Mouse (Mus musculus) effector memory CD4-positive, alpha-beta T cell, adult 5 months (primary cell): ENCODE results near the gene Pilrb1. TPM values are rescaled to one million over a fixed set of nuclear protein-coding genes. Genes with fewer than 3 reads are reported as not detected.

Experiments
- polyA plus RNA-seq: library from polyadenylated mRNA; unstranded; fragments of 100-300 nt; shearing (Covaris generic); gene quantifications from one replicate; pipeline ENCODE4 v1.2.1, GENCODE M21; 2017

The Pilrb1 gene
- not detected for polyA plus RNA-seq

DNA sequence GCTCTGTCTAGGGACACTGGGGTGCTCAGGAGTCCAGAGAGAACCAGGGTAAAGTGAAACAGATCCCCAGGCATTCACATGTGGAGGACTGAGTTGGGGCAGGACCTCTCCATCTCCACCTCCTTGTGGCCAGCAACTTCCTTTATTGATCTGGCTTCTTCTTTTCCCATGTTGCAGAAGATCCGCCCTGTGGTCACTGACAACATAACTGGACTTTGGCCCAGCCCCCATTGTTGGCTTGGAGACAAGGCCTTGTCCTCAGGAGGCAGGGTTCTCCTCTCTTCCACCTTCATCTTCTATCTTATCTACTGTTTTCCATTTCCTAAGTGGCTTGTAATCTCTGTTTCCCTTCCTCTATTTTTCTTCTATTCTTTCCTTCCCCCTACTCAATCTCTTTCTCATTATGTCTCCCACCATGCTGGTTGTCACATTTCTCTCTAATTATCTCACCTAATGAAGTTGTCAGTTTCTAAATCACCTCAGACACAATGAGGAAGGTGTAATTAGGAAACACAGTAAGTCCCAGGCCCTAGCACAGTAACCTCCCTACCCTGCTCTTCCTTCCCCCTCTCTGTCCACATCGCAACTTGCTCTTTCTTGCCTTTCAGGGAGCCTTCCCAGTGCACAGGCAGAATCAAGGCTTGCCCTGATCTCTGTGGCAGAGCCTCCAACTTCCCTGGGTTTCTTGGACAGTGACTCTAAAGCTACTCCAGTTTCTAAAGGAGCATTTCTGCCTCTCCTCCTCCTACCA is at the start of gene Pilrb1:
Gene Pilrb1 (minus strand): TSS at position 147 of the 751 bp plus-strand sequence.

GRCm38 (mm10) chr5:137871644-137872380 is 13.9 kb upstream of the Pilrb1 start, which contains the start of gene Pilrb2:
Pilrb2 (minus strand) TSS chr5:137871815.

DNA sequence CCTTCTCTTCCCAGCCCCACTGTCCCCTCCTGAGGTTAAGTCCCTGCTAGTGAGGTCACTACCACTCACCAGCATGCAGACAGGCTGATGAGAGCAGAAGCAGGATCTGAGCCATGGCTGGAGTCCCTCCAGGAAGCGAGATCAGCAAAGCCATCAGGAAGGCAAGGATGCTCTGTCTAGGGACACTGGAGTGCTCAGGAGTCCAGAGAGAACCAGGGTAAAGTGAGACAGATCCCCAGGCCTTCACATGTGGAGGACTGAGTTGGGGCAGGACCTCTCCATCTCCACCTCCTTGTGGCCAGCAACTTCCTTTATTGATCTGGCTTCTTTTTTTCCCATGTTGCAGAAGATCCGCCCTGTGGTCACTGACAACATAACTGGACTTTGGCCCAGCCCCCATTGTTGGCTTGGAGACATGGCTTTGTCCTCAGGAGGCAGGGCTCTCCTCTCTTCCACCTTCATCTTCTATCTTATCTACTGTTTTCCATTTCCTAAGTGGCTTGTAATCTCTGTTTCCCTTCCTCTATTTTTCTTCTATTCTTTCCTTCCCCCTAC is 21.9 kb downstream of the Pilrb1 start, which contains the start of gene Pilra:
Gene Pilra (minus strand): TSS at position 316 of the 555 bp plus-strand sequence.

Other genes with a start within 250 kb of the Pilrb1 start
- 0.59 TPM for gene Pcolce, start 244.3 kb downstream of the Pilrb1 start, polyA plus RNA-seq
- not detected for gene Fbxo24, start 229.1 kb downstream of the Pilrb1 start, polyA plus RNA-seq
- 214 TPM for gene Lrch4, start 229.0 kb downstream of the Pilrb1 start, polyA plus RNA-seq
- gene Gm20605, start 228.9 kb downstream of the Pilrb1 start, polyA plus RNA-seq = 36.7 TPM
- 60.5 TPM for gene Sap25, start 216.8 kb downstream of the Pilrb1 start, polyA plus RNA-seq
- not detected for gene Irs3, start 212.4 kb downstream of the Pilrb1 start, polyA plus RNA-seq
- gene Agfg2, start 173.4 kb downstream of the Pilrb1 start, polyA plus RNA-seq = 16.2 TPM
- gene Nyap1, start 116.5 kb downstream of the Pilrb1 start, polyA plus RNA-seq = 0.52 TPM
- gene Tsc22d4, start 112.4 kb downstream of the Pilrb1 start, polyA plus RNA-seq = 156 TPM
- gene Ppp1r35, start 79.3 kb downstream of the Pilrb1 start, polyA plus RNA-seq = 51.7 TPM
- gene Mepce, start 70.5 kb downstream of the Pilrb1 start, polyA plus RNA-seq = 69.2 TPM
- gene Zcwpw1, start 70.3 kb downstream of the Pilrb1 start, polyA plus RNA-seq = 11.0 TPM
- 0.32 TPM for gene Pilra, start 21.8 kb downstream of the Pilrb1 start, polyA plus RNA-seq
- gene Pilrb2, start 13.7 kb upstream of the Pilrb1 start, polyA plus RNA-seq = 0.31 TPM
- 0.25 TPM for gene Cyp3a13, start 63.5 kb upstream of the Pilrb1 start, polyA plus RNA-seq
- gene Gjc3, start 105.0 kb upstream of the Pilrb1 start, polyA plus RNA-seq = 0.09 TPM
- not detected for gene Azgp1, start 123.4 kb upstream of the Pilrb1 start, polyA plus RNA-seq
- gene Smok3a, start 163.2 kb upstream of the Pilrb1 start, polyA plus RNA-seq = 0.34 TPM
- not detected for gene Smok3b, start 163.3 kb upstream of the Pilrb1 start, polyA plus RNA-seq
- gene Smok3c, start 195.1 kb upstream of the Pilrb1 start, polyA plus RNA-seq = not detected
- gene Zkscan1, start 227.0 kb upstream of the Pilrb1 start, polyA plus RNA-seq = 14.8 TPM